Mouse (Mus musculus): Measurements from ENCODE around the gene 2310030G06Rik. TPM values are rescaled to one million over a fixed set of nuclear protein-coding genes. Genes with fewer than 3 reads are reported as not detected.
A peak's percentile ranks its signal among the peaks of the same experiment; 100 is the strongest.

Gene 2310030G06Rik
- polyA plus RNA-seq, 1 experiment from 2014 or later = 21.3 TPM

- peaks cover 7% of the 10 kb centered on the region; the same call in 1 of the 2 replicates for H3K4me1 ChIP-seq (ENCODE audit: control insufficient read depth, insufficient read depth, low read length)
- no peak overlapping the region for H3K4me3 ChIP-seq (ENCODE audit: low read length)
- H3K27ac ChIP-seq (ENCODE audit: low read length) = no peak overlapping the region
- 0 out of 2 replicates have a peak, but pooled peaks have one; percentile 28 for ATAC-seq
- no peak overlapping the region for H3K4me2 ChIP-seq (ENCODE audit: low read depth, low read length)
- 28% methylated on average over 12 of the region's 12 CpGs for WGBS
- no peaks in the 10 kb centered on the region for H3K9me3 ChIP-seq (ENCODE audit: control insufficient read depth, low read length)
- no peaks in the 10 kb centered on the region for H3K36me3 ChIP-seq (ENCODE audit: control insufficient read depth, insufficient read depth, low read length)
- H3K27me3 ChIP-seq (replicated peaks; ENCODE audit: control insufficient read depth, insufficient read depth, low read length) = no peaks in the 10 kb centered on the region
- H3K9ac ChIP-seq (ENCODE audit: low read depth, low read length) = no peak overlapping the region
Measured at GRCm38 (mm10) chr9:50721061-50721460, 25.3 kb downstream of the 2310030G06Rik start.

- Histone ChIP-seq H3K27me3 (replicated peaks; ENCODE audit: control insufficient read depth, insufficient read depth, low read length) (no peaks in the 10 kb centered on the region), H3K9me3 (ENCODE audit: control insufficient read depth, low read length) (no peaks in the 10 kb centered on the region), H3K27ac (ENCODE audit: low read length) (no peak overlapping the region), H3K4me3 (ENCODE audit: low read length) (no peak overlapping the region), H3K9ac (ENCODE audit: low read depth, low read length) (no peak overlapping the region), H3K4me1 (ENCODE audit: control insufficient read depth, insufficient read depth, low read length) (peaks cover 4% of the 10 kb centered on the region; the same call in 1 of the 2 replicates), H3K4me2 (ENCODE audit: low read depth, low read length) (no peak overlapping the region), H3K36me3 (ENCODE audit: control insufficient read depth, insufficient read depth, low read length) (no peaks in the 10 kb centered on the region)
- 75% methylated on average over 4 of the region's 4 CpGs for WGBS
- ATAC-seq = no peak
Measured at GRCm38 (mm10) chr9:50718878-50719277, 27.5 kb downstream of the 2310030G06Rik start.

GRCm38 (mm10) chr9:50714188-50714587 is 32.1 kb downstream of the 2310030G06Rik start:
- Histone ChIP-seq H3K9ac (ENCODE audit: low read depth, low read length) (no peak overlapping the region), H3K4me2 (ENCODE audit: low read depth, low read length) (no peak overlapping the region), H3K4me3 (ENCODE audit: low read length) (no peak overlapping the region), H3K4me1 (ENCODE audit: control insufficient read depth, insufficient read depth, low read length) (no peaks in the 10 kb centered on the region), H3K9me3 (ENCODE audit: control insufficient read depth, low read length) (no peaks in the 10 kb centered on the region), H3K27me3 (replicated peaks; ENCODE audit: control insufficient read depth, insufficient read depth, low read length) (no peaks in the 10 kb centered on the region), H3K36me3 (ENCODE audit: control insufficient read depth, insufficient read depth, low read length) (no peaks in the 10 kb centered on the region), H3K27ac (ENCODE audit: low read length) (no peak overlapping the region)
- 49% methylated on average over 4 of the region's 4 CpGs for WGBS
- ATAC-seq = no peak

GRCm38 (mm10) chr9:50711337-50711736 is 35.0 kb downstream of the 2310030G06Rik start:
- WGBS = 85% methylated on average over 4 of the region's 4 CpGs
- no peaks in the 10 kb centered on the region for H3K27me3 ChIP-seq (replicated peaks; ENCODE audit: control insufficient read depth, insufficient read depth, low read length)
- H3K27ac ChIP-seq (ENCODE audit: low read length) = no peak overlapping the region
- H3K4me2 ChIP-seq (ENCODE audit: low read depth, low read length) = no peak overlapping the region
- no peaks in the 10 kb centered on the region for H3K9me3 ChIP-seq (ENCODE audit: control insufficient read depth, low read length)
- H3K4me1 ChIP-seq (ENCODE audit: control insufficient read depth, insufficient read depth, low read length) = no peaks in the 10 kb centered on the region
- H3K4me3 ChIP-seq (ENCODE audit: low read length) = no peak overlapping the region
- ATAC-seq = no peak
- no peaks in the 10 kb centered on the region for H3K36me3 ChIP-seq (ENCODE audit: control insufficient read depth, insufficient read depth, low read length)
- H3K9ac ChIP-seq (ENCODE audit: low read depth, low read length) = no peak overlapping the region

GRCm38 (mm10) chr9:50709108-50709507 is 37.2 kb downstream of the 2310030G06Rik start:
- H3K4me3 ChIP-seq (ENCODE audit: low read length) = no peak overlapping the region
- no peak overlapping the region for H3K27ac ChIP-seq (ENCODE audit: low read length)
- WGBS = 27% methylated on average over 2 of the region's 2 CpGs
- no peaks in the 10 kb centered on the region for H3K9me3 ChIP-seq (ENCODE audit: control insufficient read depth, low read length)
- H3K27me3 ChIP-seq (replicated peaks; ENCODE audit: control insufficient read depth, insufficient read depth, low read length) = no peaks in the 10 kb centered on the region
- H3K9ac ChIP-seq (ENCODE audit: low read depth, low read length) = no peak overlapping the region
- H3K4me2 ChIP-seq (ENCODE audit: low read depth, low read length) = no peak overlapping the region
- H3K36me3 ChIP-seq (ENCODE audit: control insufficient read depth, insufficient read depth, low read length) = no peaks in the 10 kb centered on the region
- no peak for ATAC-seq
- H3K4me1 ChIP-seq (ENCODE audit: control insufficient read depth, insufficient read depth, low read length) = no peaks in the 10 kb centered on the region

GRCm38 (mm10) chr9:50704907-50705306 is 41.4 kb downstream of the 2310030G06Rik start:
- H3K4me3 ChIP-seq (ENCODE audit: low read length) = no peak overlapping the region
- no peaks in the 10 kb centered on the region for H3K9me3 ChIP-seq (ENCODE audit: control insufficient read depth, low read length)
- H3K27ac ChIP-seq (ENCODE audit: low read length) = no peak overlapping the region
- H3K36me3 ChIP-seq (ENCODE audit: control insufficient read depth, insufficient read depth, low read length) = no peaks in the 10 kb centered on the region
- ATAC-seq = peak; percentile 80
- WGBS = 53% methylated on average over 6 of the region's 6 CpGs
- H3K27me3 ChIP-seq (replicated peaks; ENCODE audit: control insufficient read depth, insufficient read depth, low read length) = no peaks in the 10 kb centered on the region
- H3K4me1 ChIP-seq (ENCODE audit: control insufficient read depth, insufficient read depth, low read length) = no peaks in the 10 kb centered on the region
- H3K9ac ChIP-seq (ENCODE audit: low read depth, low read length) = no peak overlapping the region
- no peak overlapping the region for H3K4me2 ChIP-seq (ENCODE audit: low read depth, low read length)

GRCm38 (mm10) chr9:50700921-50701691 is 45.2 kb downstream of the 2310030G06Rik start:
- Histone ChIP-seq H3K4me2 (ENCODE audit: low read depth, low read length) (no peak overlapping the region), H3K4me3 (ENCODE audit: low read length) (no peak overlapping the region)
- WGBS = 52% methylated on average over 11 of the region's 11 CpGs

GRCm38 (mm10) chr9:50698418-50699409 is 47.6 kb downstream of the 2310030G06Rik start:
- 1% methylated on average over 65 of the region's 70 CpGs for WGBS
- Histone ChIP-seq H3K27ac (ENCODE audit: low read length) (no peak overlapping the region), H3K4me1 (ENCODE audit: control insufficient read depth, insufficient read depth, low read length) (peaks cover 10% of the 10 kb centered on the region), H3K9ac (ENCODE audit: low read depth, low read length) (peak overlapping the region; percentile 71), H3K36me3 (ENCODE audit: control insufficient read depth, insufficient read depth, low read length) (no peaks in the 10 kb centered on the region), H3K9me3 (ENCODE audit: control insufficient read depth, low read length) (no peaks in the 10 kb centered on the region), H3K4me3 (ENCODE audit: low read length) (peak overlapping the region; percentile 55), H3K4me2 (ENCODE audit: low read depth, low read length) (peak overlapping the region; percentile 99), H3K27me3 (replicated peaks; ENCODE audit: control insufficient read depth, insufficient read depth, low read length) (peaks cover 4% of the 10 kb centered on the region; the same call in 1 of the 2 replicates)
- peak; percentile 64 for ATAC-seq

More at GRCm38 (mm10) chr9:50700921-50701691, 45.2 kb downstream of the 2310030G06Rik start:
- Histone ChIP-seq H3K4me1 (ENCODE audit: control insufficient read depth, insufficient read depth, low read length) (peaks cover 10% of the 10 kb centered on the region), H3K9ac (ENCODE audit: low read depth, low read length) (no peak overlapping the region), H3K27ac (ENCODE audit: low read length) (no peak overlapping the region), H3K9me3 (ENCODE audit: control insufficient read depth, low read length) (no peaks in the 10 kb centered on the region), H3K27me3 (replicated peaks; ENCODE audit: control insufficient read depth, insufficient read depth, low read length) (peaks cover 4% of the 10 kb centered on the region; the same call in 1 of the 2 replicates), H3K36me3 (ENCODE audit: control insufficient read depth, insufficient read depth, low read length) (no peaks in the 10 kb centered on the region)
- ATAC-seq = no peak

GRCm38 (mm10) chr9:50697706-50698041 is 48.7 kb downstream of the 2310030G06Rik start:
- peak overlapping the region; percentile 25 for H3K4me3 ChIP-seq (ENCODE audit: low read length)
- H3K4me1 ChIP-seq (ENCODE audit: control insufficient read depth, insufficient read depth, low read length) = peaks cover 13% of the 10 kb centered on the region
- 2% methylated on average over 12 of the region's 12 CpGs for WGBS
- peak overlapping the region; percentile 38 for H3K4me2 ChIP-seq (ENCODE audit: low read depth, low read length)
- no peaks in the 10 kb centered on the region for H3K9me3 ChIP-seq (ENCODE audit: control insufficient read depth, low read length)
- no peak overlapping the region for H3K27ac ChIP-seq (ENCODE audit: low read length)
- no peaks in the 10 kb centered on the region for H3K36me3 ChIP-seq (ENCODE audit: control insufficient read depth, insufficient read depth, low read length)
- peak; percentile 45; the same call in 1 of the 2 replicates for ATAC-seq
- peaks cover 4% of the 10 kb centered on the region; the same call in 1 of the 2 replicates for H3K27me3 ChIP-seq (replicated peaks; ENCODE audit: control insufficient read depth, insufficient read depth, low read length)
- H3K9ac ChIP-seq (ENCODE audit: low read depth, low read length) = peak overlapping the region; percentile 51

Measured in intestine, embryonic 16.5 days (tissue).